8 mouse cellular contexts compared by ENCODE assay signal in the genomic region with DNA sequence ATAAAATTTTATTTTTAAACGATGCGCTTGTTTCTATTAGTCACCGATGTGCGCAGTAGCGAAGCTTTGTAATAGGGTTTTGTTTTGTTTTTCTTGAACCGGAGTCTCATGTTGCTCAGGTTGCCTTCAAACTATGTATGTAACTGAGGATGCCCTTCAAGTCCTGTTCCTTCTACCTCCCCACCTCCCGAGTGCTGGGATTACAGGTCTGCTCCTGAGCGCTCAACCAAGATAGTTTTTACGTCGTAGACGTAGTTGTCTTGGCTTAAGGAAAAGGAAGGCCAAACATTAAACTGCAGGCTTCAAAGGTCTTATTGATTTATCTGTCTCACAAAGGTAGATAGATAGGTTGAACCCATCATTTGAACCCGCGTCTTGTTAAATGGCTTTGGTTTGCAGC. TPM values are rescaled to one million over a fixed set of nuclear protein-coding genes. Genes with fewer than 3 reads are reported as not detected.
A peak's percentile ranks its signal among the peaks of the same experiment; 100 is the strongest.
DNase-seq lines count a peak whose midpoint lies in the region; ATAC-seq lines count a peak whose summit lies in the region.

No protein-coding gene starts in this region.

- H3K4me2 ChIP-seq in embryonic facial prominence, embryonic 14.5 days (ENCODE audit: low read depth, low read length): peak overlapping the region; percentile 85
- peak overlapping the region; percentile 68 for H3K4me2 ChIP-seq in limb, embryonic 15.5 days
- peak overlapping the region; percentile 84 for H3K4me2 ChIP-seq in stomach, embryonic 16.5 days (ENCODE audit: low read depth, low read length)

- H3K4me3 ChIP-seq in embryonic facial prominence, embryonic 14.5 days (ENCODE audit: low read depth, low read length): peak overlapping the region; percentile 97
- peak overlapping the region; percentile 74 for H3K4me3 ChIP-seq in limb, embryonic 15.5 days
- peak overlapping the region; percentile 97 for H3K4me3 ChIP-seq in stomach, embryonic 16.5 days (replicated peaks; ENCODE audit: low read length)

- H3K36me3 ChIP-seq in embryonic facial prominence, embryonic 14.5 days (ENCODE audit: control insufficient read depth, insufficient read depth, low read length): no peaks in the 10 kb centered on the region
- H3K36me3 ChIP-seq in limb, embryonic 15.5 days: no peaks in the 10 kb centered on the region
- 0 out of 2 replicates have a peak, but pooled peaks cover 3% of the 10 kb centered on the region for H3K36me3 ChIP-seq in stomach, embryonic 16.5 days (ENCODE audit: control insufficient read depth, insufficient read depth, low read length)

- no peak for ATAC-seq in embryonic facial prominence, embryonic 14.5 days (ENCODE audit: low read depth)
- ATAC-seq in limb, embryonic 15.5 days (ENCODE audit: insufficient number of reproducible peaks, low FRiP score, low TSS enrichment, low read depth): no peak
- no peak for ATAC-seq in stomach, embryonic 16.5 days (ENCODE audit: insufficient read depth, low FRiP score)

- peak overlapping the region; percentile 78 for H3K9ac ChIP-seq in embryonic facial prominence, embryonic 14.5 days (ENCODE audit: low read depth, low read length)
- 0 out of 2 replicates have a peak overlapping the region, but pooled peaks have one; percentile 37 for H3K9ac ChIP-seq in limb, embryonic 15.5 days
- H3K9ac ChIP-seq in stomach, embryonic 16.5 days (ENCODE audit: low read length): peak overlapping the region; percentile 90

- H3K9me3 ChIP-seq in embryonic facial prominence, embryonic 14.5 days (ENCODE audit: control insufficient read depth, low read length): no peaks in the 10 kb centered on the region
- H3K9me3 ChIP-seq in limb, embryonic 15.5 days: no peaks in the 10 kb centered on the region
- no peaks in the 10 kb centered on the region for H3K9me3 ChIP-seq in stomach, embryonic 16.5 days (replicated peaks; ENCODE audit: control insufficient read depth, low read length)

- H3K4me1 ChIP-seq in embryonic facial prominence, embryonic 14.5 days (ENCODE audit: control insufficient read depth, insufficient read depth, low read length): peaks cover 12% of the 10 kb centered on the region
- peaks cover 12% of the 10 kb centered on the region for H3K4me1 ChIP-seq in limb, embryonic 15.5 days
- H3K4me1 ChIP-seq in stomach, embryonic 16.5 days (ENCODE audit: control insufficient read depth, insufficient read depth, low read length): peaks cover 6% of the 10 kb centered on the region

- H3K27ac ChIP-seq in embryonic facial prominence, embryonic 14.5 days (replicated peaks; ENCODE audit: low read depth, low read length): no peak overlapping the region
- H3K27ac ChIP-seq in limb, embryonic 15.5 days: no peak overlapping the region
- no peak overlapping the region for H3K27ac ChIP-seq in stomach, embryonic 16.5 days (ENCODE audit: low read length)

- no peaks in the 10 kb centered on the region for H3K27me3 ChIP-seq in embryonic facial prominence, embryonic 14.5 days (replicated peaks; ENCODE audit: control insufficient read depth, insufficient read depth, low read length)
- no peaks in the 10 kb centered on the region for H3K27me3 ChIP-seq in limb, embryonic 15.5 days
- H3K27me3 ChIP-seq in stomach, embryonic 16.5 days (ENCODE audit: control insufficient read depth, insufficient read depth, low read length): no peaks in the 10 kb centered on the region

- DNase-seq in embryo, embryonic 10 days (ENCODE audit: low spot score): peak; percentile 35
- DNase-seq in embryo, embryonic 11 days: no peak
- DNase-seq in B cell, adult 2 months: peak; percentile 10 to 12
- peak; percentile 11 for DNase-seq in embryonic facial prominence, embryonic 14.5 days (ENCODE audit: low spot score)
- DNase-seq in T-cell, adult 2 months (ENCODE audit: low spot score): no peak
- no peak for DNase-seq in kidney, postnatal 36 days

- WGBS in embryonic facial prominence, embryonic 14.5 days: 11% methylated on average over 13 of the region's 13 CpGs
- 12% methylated on average over 13 of the region's 13 CpGs for WGBS in limb, embryonic 15.5 days
- WGBS in stomach, embryonic 16.5 days: 9% methylated on average over 13 of the region's 13 CpGs

RNA-seq across cellular contexts. Expression of a gene that starts 0.9 kb away (rescaled TPM):
- polyA plus RNA-seq in embryonic facial prominence, embryonic 14.5 days (2014; fragmentation: Nextera tagmentation; extraction: Ambion mirVana): 44.8 and 52.9 TPM in 2 replicates
- polyA plus RNA-seq in limb, embryonic 15.5 days (2015; fragmentation: Nextera tagmentation; extraction: Ambion mirVana): 44.2 and 47.4 TPM in 2 replicates
- 53.3 and 53.5 TPM in 2 replicates for polyA plus RNA-seq in stomach, embryonic 16.5 days (2015; fragmentation: Nextera tagmentation; extraction: Ambion mirVana)

RNA-seq across cellular contexts. Expression of a gene that starts 54.3 kb away (rescaled TPM):
- 93.5 and 95.5 TPM in 2 replicates for polyA plus RNA-seq in embryonic facial prominence, embryonic 14.5 days (2014; fragmentation: Nextera tagmentation; extraction: Ambion mirVana)
- polyA plus RNA-seq in limb, embryonic 15.5 days (2015; fragmentation: Nextera tagmentation; extraction: Ambion mirVana): 73.8 and 85.0 TPM in 2 replicates
- polyA plus RNA-seq in stomach, embryonic 16.5 days (2015; fragmentation: Nextera tagmentation; extraction: Ambion mirVana): 118 and 125 TPM in 2 replicates

Comparison
In these comparisons a context has a peak if more than half of its experiments do, and no peak if none do; other contexts are left out.
1. DNase-seq: peak in embryo, embryonic 10 days (single experiment), B cell, adult 2 months (2 of 2) and embryonic facial prominence, embryonic 14.5 days (single experiment); none in embryo, embryonic 11 days (single experiment), T-cell, adult 2 months (single experiment) and kidney, postnatal 36 days (0 of 2).
2. H3K9ac ChIP-seq: peak in every context shown above with its lines; median percentile 90 in stomach, embryonic 16.5 days; 78 in embryonic facial prominence, embryonic 14.5 days; 37 in limb, embryonic 15.5 days.
3. Peak in every context shown above with its lines, with median percentiles within 50 percentile points of each other: H3K4me2 ChIP-seq and H3K4me3 ChIP-seq.